Mouse (Mus musculus) midbrain, postnatal 0 days (tissue): ENCODE measurements at regions not wholly inside any gene's neighbourhood (a gene's known extent, or its start where the extent isn't known, plus 50 kb on each side); places are given as distances from the start of the nearest gene placed in this dataset.

Source experiments
- ATAC-seq: fragments of 200-750 bp; cut with Nextera tagmentation; 2 replicates; pipeline ENCODE4 v1.8.0; 2017; ENCODE audit warnings: moderate number of reproducible peaks, mild to moderate bottlenecking, moderate TSS enrichment, moderate library complexity; ENCODE audit not compliant: low FRiP score
- DNase-seq: peaks from one replicate; pipeline ENCODE4 v3.0.0-alpha.2; 2015; ENCODE audit warnings: low spot score
- H3K27ac ChIP-seq: fragments of 300-500 bp; sonication (generic); 2 replicates; pipeline ENCODE4 v1.5.1; 2014; ENCODE audit warnings: low read depth, mild to moderate bottlenecking, low read length, mixed read lengths
- H3K27me3 ChIP-seq: fragments of 300-500 bp; sonication (generic); 2 replicates; pipeline ENCODE4 v1.6.1; 2014; ENCODE audit warnings: low read length, control low read depth, mixed read lengths; ENCODE audit not compliant: insufficient read depth
- H3K36me3 ChIP-seq: fragments of 300-500 bp; sonication (generic); 2 replicates; pipeline ENCODE4 v1.6.1; 2014; ENCODE audit warnings: low read length, control low read depth, mixed read lengths; ENCODE audit not compliant: insufficient read depth
- H3K4me1 ChIP-seq: fragments of 300-500 bp; sonication (generic); 2 replicates; pipeline ENCODE4 v1.6.1; 2014; ENCODE audit warnings: mild to moderate bottlenecking, control low read depth, antibody characterized with exemption, low read length, mixed read lengths; ENCODE audit not compliant: insufficient read depth
- H3K4me2 ChIP-seq: fragments of 300-500 bp; sonication (generic); 2 replicates; pipeline ENCODE4 v1.6.1; 2014; ENCODE audit warnings: low read depth, mild to moderate bottlenecking, low read length, mixed read lengths; ENCODE audit not compliant: poor library complexity, severe bottlenecking
- H3K4me3 ChIP-seq: fragments of 300-500 bp; sonication (generic); 2 replicates; pipeline ENCODE4 v1.5.1; 2014; ENCODE audit warnings: low read depth, mild to moderate bottlenecking, low read length, moderate library complexity
- H3K9ac ChIP-seq: fragments of 300-500 bp; sonication (generic); replicated peaks from 2 replicates; pipeline ENCODE4 v1.6.1; 2014; ENCODE audit warnings: mild to moderate bottlenecking, low read length, moderate library complexity, mixed read lengths; ENCODE audit not compliant: poor library complexity, severe bottlenecking
- H3K9me3 ChIP-seq: fragments of 300-500 bp; sonication (generic); 2 replicates; pipeline ENCODE4 v1.6.1; 2016; ENCODE audit warnings: low read length, control low read depth
- CTCF ChIP-seq: IDR thresholded peaks from 2 replicates; pipeline ENCODE4 v1.5.1; 2016; ENCODE audit warnings: antibody characterized with exemption, mild to moderate bottlenecking
- WGBS: fragments of 180-500 bp; shearing (Covaris S2); extraction: QIAGEN DNeasy Blood & Tissue Kit; methylation state at CpG from one replicate; pipeline ENCODE4 v1.1.7; 2014; 5-methylcytosine and 5-hydroxymethylcytosine counted together

- Histone ChIP-seq H3K9me3 (no peaks in the 10 kb centered on the region), H3K27me3 (no peaks in the 10 kb centered on the region), H3K4me1 (no peaks in the 10 kb centered on the region), H3K4me2 (peak overlapping the region; percentile 30), H3K9ac (no peak overlapping the region), H3K27ac (no peak overlapping the region), H3K36me3 (no peaks in the 10 kb centered on the region), H3K4me3 (no peak overlapping the region)
- 70% methylated on average over 7 of the region's 7 CpGs for WGBS
- ATAC-seq (no peak), DNase-seq (peak; percentile 5)
- no peak for TF ChIP-seq CTCF
Measured at GRCm38 (mm10) chr5:101090415-101091026, 245.0 kb downstream of the Gpat3 start.

GRCm38 (mm10) chr5:101085199-101085598 is 239.7 kb downstream of the Gpat3 start:
- no peak overlapping the region for H3K9ac ChIP-seq
- no peak for DNase-seq
- H3K4me2 ChIP-seq, result no peak overlapping the region
- H3K27me3 ChIP-seq, result no peaks in the 10 kb centered on the region
- no peak overlapping the region for H3K27ac ChIP-seq
- H3K9me3 ChIP-seq, result no peaks in the 10 kb centered on the region
- 87% methylated on average over 3 of the region's 3 CpGs for WGBS
- no peak for ATAC-seq
- H3K4me1 ChIP-seq, result no peaks in the 10 kb centered on the region
- H3K4me3 ChIP-seq, result no peak overlapping the region
- H3K36me3 ChIP-seq, result no peaks in the 10 kb centered on the region
- TF ChIP-seq CTCF, result no peak

- H3K4me1 ChIP-seq, result no peaks in the 10 kb centered on the region
- 64% methylated on average over 20 of the region's 20 CpGs for WGBS
- H3K9me3 ChIP-seq, result no peaks in the 10 kb centered on the region
- DNase-seq (peak; percentile 22), ATAC-seq (no peak)
- no peak for TF ChIP-seq CTCF
- no peak overlapping the region for H3K4me3 ChIP-seq
- H3K36me3 ChIP-seq, result no peaks in the 10 kb centered on the region
- H3K9ac ChIP-seq, result no peak overlapping the region
- H3K27me3 ChIP-seq, result no peaks in the 10 kb centered on the region
- H3K4me2 ChIP-seq, result peak overlapping the region; percentile 22; the same call in 1 of the 2 replicates
- no peak overlapping the region for H3K27ac ChIP-seq
Measured at GRCm38 (mm10) chr5:101082611-101083010, 237.1 kb downstream of the Gpat3 start.

GRCm38 (mm10) chr5:101064308-101064707 is 218.8 kb downstream of the Gpat3 start:
- 77% methylated on average over 3 of the region's 3 CpGs for WGBS
- Histone ChIP-seq H3K4me3 (no peak overlapping the region), H3K9ac (no peak overlapping the region), H3K4me2 (no peak overlapping the region), H3K9me3 (no peaks in the 10 kb centered on the region), H3K27ac (no peak overlapping the region), H3K27me3 (no peaks in the 10 kb centered on the region), H3K36me3 (no peaks in the 10 kb centered on the region), H3K4me1 (no peaks in the 10 kb centered on the region)
- TF ChIP-seq CTCF, result no peak
- ATAC-seq (no peak), DNase-seq (no peak)

GRCm38 (mm10) chr5:101063254-101063653 is 217.7 kb downstream of the Gpat3 start:
- H3K36me3 ChIP-seq, result no peaks in the 10 kb centered on the region
- ATAC-seq, result no peak
- no peaks in the 10 kb centered on the region for H3K4me1 ChIP-seq
- 95% methylated on average over 4 of the region's 4 CpGs for WGBS
- H3K4me2 ChIP-seq, result no peak overlapping the region
- H3K27me3 ChIP-seq, result no peaks in the 10 kb centered on the region
- H3K27ac ChIP-seq, result no peak overlapping the region
- H3K9me3 ChIP-seq, result no peaks in the 10 kb centered on the region
- H3K4me3 ChIP-seq, result no peak overlapping the region
- no peak overlapping the region for H3K9ac ChIP-seq
- no peak for DNase-seq
- TF ChIP-seq CTCF, result no peak

GRCm38 (mm10) chr5:101051591-101051990 is 206.1 kb downstream of the Gpat3 start:
- 47% methylated on average over 7 of the region's 7 CpGs for WGBS
- no peaks in the 10 kb centered on the region for H3K27me3 ChIP-seq
- no peak for TF ChIP-seq CTCF
- H3K9me3 ChIP-seq, result no peaks in the 10 kb centered on the region
- H3K27ac ChIP-seq, result no peak overlapping the region
- no peak overlapping the region for H3K9ac ChIP-seq
- H3K36me3 ChIP-seq, result no peaks in the 10 kb centered on the region
- ATAC-seq, result no peak
- H3K4me2 ChIP-seq, result no peak overlapping the region
- peak; percentile 5 for DNase-seq
- H3K4me3 ChIP-seq, result no peak overlapping the region
- H3K4me1 ChIP-seq, result no peaks in the 10 kb centered on the region
